Mouse (Mus musculus) heart, adult 2 months (tissue): ENCODE data around the gene Aox4.

Experiments
- CTCF ChIP-seq: fragments of 200-600 bp; IDR thresholded peaks from 2 replicates; pipeline ENCODE4 v1.8.1; 2022; ENCODE audit warnings: antibody characterized with exemption, mild to moderate bottlenecking, moderate library complexity
- EP300 ChIP-seq: fragments of 200-500 bp; IDR thresholded peaks from 2 replicates; pipeline ENCODE4 v1.6.1; 2011; ENCODE audit warnings: low read depth, low read length, control low read depth; ENCODE audit not compliant: insufficient read depth
- POLR2A ChIP-seq: fragments of 200-500 bp; IDR thresholded peaks from 2 replicates; pipeline ENCODE4 v1.6.1; 2011; ENCODE audit warnings: mild to moderate bottlenecking, low read depth, low read length, control low read depth; ENCODE audit not compliant: insufficient read depth

- TF ChIP-seq CTCF = no peak
- no peak for TF ChIP-seq POLR2A
- no peak for TF ChIP-seq EP300
Observed at GRCm38 (mm10) chr1:58275879-58276278, 65.7 kb downstream of the Aox4 start.
